Mouse (Mus musculus): ENCODE measurements around the gene Cd300c2. TPM values are rescaled to one million over a fixed set of nuclear protein-coding genes. Genes with fewer than 3 reads are reported as not detected.
"Not testable (repeated sequence)": the region's sequence is repeated elsewhere in the genome, so short reads cannot be mapped to it uniquely, and the experiment has no call there.

The Cd300c2 gene
- 0.61 and 1.4 TPM in 2 replicates for polyA plus RNA-seq (2015; fragmentation: Nextera tagmentation; extraction: Ambion mirVana)

DNA sequence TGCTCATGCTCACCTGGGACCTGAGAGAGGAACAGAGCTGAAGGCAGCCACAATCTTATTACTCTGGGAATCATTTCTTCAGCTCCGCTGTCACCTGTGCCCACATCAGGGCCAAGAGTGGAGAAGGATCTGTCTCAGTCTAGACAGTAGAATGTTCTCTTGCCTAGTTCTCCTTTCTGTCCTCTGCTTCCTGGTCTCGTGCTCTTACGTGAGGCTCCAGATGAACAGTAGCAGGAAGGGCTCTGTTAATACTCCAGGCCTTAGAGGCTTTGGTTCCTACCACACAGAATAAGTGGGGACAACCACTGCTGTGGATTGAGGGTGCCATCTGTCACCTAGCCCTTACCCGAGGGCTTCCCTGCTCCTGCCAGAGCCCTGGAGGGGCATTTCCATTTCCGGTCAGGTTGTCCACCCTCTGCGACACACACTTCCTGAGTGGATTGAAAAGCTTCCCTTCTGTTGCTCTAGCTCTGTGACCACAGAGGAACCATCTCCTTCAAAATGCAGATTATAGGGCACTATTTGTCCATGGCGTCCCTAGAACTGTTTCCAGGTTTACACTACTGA lies at the start of gene Cd300c2:
Gene Cd300c2 (minus strand): TSS at position 407 of the 567 bp plus-strand sequence.
- H3K4me1 ChIP-seq (replicated peaks; ENCODE audit: control insufficient read depth, insufficient read depth, low read length): no peaks in the 10 kb centered on the region
- H3K27ac ChIP-seq (ENCODE audit: low read length): no peak within 1 kb of the TSS
- no peaks in the 10 kb centered on the region for H3K9me3 ChIP-seq (ENCODE audit: control insufficient read depth, low read length)
- no peaks in the 10 kb centered on the region for H3K27me3 ChIP-seq (replicated peaks; ENCODE audit: control insufficient read depth, insufficient read depth, low read length)
- no peak within 1 kb of the TSS for H3K9ac ChIP-seq (replicated peaks; ENCODE audit: low read depth, low read length)
- H3K36me3 ChIP-seq (ENCODE audit: control insufficient read depth, insufficient read depth): no peaks in the 10 kb centered on the region
- 80% methylated on average over 7 of the region's 7 CpGs for WGBS
- H3K4me2 ChIP-seq (ENCODE audit: low read length): no peak within 1 kb of the TSS
- no peak within 1 kb of the TSS for H3K4me3 ChIP-seq (replicated peaks; ENCODE audit: low read length)
- no peak for ATAC-seq

DNA sequence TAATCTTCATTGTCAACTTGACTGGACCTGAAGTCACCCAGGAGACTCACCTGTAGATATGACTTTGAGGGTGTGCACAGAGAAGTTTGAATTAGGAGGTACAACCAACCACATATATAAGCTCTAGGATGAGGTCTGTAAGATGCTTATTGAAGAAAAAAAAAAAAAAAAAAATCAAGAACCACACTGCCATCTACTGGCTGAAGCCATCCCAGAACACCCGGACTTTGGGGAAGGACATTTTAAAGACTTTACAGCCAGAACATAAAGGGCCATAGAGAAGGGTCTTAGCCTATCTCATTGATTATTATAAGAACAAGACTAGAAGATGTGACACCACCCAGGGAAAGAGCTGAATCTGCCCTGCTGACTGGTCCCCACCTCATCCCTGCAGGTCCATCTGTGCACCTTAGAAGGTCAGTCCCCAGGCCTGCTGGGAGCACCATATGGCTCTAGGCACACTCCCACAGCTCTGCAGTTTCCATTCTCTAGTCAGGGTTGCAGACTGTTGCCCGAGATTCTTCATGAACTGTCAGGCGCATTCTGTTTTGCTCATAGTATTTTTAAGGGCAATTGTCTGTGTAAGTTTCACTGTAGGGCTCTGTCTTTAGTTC lies 47.7 kb upstream of the Cd300c2 start:
- Histone ChIP-seq H3K9ac (replicated peaks; ENCODE audit: low read depth, low read length) (no peak overlapping the region), H3K36me3 (ENCODE audit: control insufficient read depth, insufficient read depth) (no peaks in the 10 kb centered on the region), H3K27me3 (replicated peaks; ENCODE audit: control insufficient read depth, insufficient read depth, low read length) (no peaks in the 10 kb centered on the region), H3K4me3 (replicated peaks; ENCODE audit: low read length) (no peak overlapping the region), H3K9me3 (ENCODE audit: control insufficient read depth, low read length) (no peaks in the 10 kb centered on the region), H3K4me2 (ENCODE audit: low read length) (no peak overlapping the region), H3K4me1 (replicated peaks; ENCODE audit: control insufficient read depth, insufficient read depth, low read length) (no peaks in the 10 kb centered on the region), H3K27ac (ENCODE audit: low read length) (no peak overlapping the region)
- ATAC-seq: no peak
- 46% methylated on average over 3 of the region's 3 CpGs for WGBS

DNA sequence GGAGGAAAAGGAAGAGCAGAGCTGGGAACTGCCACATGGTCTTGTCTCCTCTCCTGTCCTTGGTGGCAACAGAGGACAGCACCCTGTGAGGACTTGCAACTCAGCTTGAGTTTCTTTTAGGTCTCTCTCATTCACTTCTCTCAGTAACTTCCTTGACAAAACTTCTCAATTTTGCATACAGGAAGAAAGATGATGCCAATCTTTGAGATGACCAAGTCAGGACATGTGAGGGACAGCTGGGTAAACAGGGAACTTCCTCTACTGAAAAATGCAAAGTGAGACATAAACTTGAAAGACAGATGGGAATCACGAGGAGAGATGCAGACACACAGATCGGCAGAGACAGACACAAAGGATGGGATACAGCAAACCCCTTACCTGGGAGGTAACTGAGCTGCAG lies 46.6 kb upstream of the Cd300c2 start, which contains the start of gene Cd300ld3:
Gene Cd300ld3 (minus strand): TSS at position 151 of the 400 bp plus-strand sequence.
- 86% methylated on average over 2 of the region's 2 CpGs for WGBS
- H3K36me3 ChIP-seq (ENCODE audit: control insufficient read depth, insufficient read depth): no peaks in the 10 kb centered on the region
- no peak within 1 kb of the TSS for H3K27ac ChIP-seq (ENCODE audit: low read length)
- H3K4me2 ChIP-seq (ENCODE audit: low read length): no peak within 1 kb of the TSS
- no peak for ATAC-seq
- no peaks in the 10 kb centered on the region for H3K9me3 ChIP-seq (ENCODE audit: control insufficient read depth, low read length)
- no peak within 1 kb of the TSS for H3K4me3 ChIP-seq (replicated peaks; ENCODE audit: low read length)
- no peaks in the 10 kb centered on the region for H3K27me3 ChIP-seq (replicated peaks; ENCODE audit: control insufficient read depth, insufficient read depth, low read length)
- no peaks in the 10 kb centered on the region for H3K4me1 ChIP-seq (replicated peaks; ENCODE audit: control insufficient read depth, insufficient read depth, low read length)
- H3K9ac ChIP-seq (replicated peaks; ENCODE audit: low read depth, low read length): no peak within 1 kb of the TSS

DNA sequence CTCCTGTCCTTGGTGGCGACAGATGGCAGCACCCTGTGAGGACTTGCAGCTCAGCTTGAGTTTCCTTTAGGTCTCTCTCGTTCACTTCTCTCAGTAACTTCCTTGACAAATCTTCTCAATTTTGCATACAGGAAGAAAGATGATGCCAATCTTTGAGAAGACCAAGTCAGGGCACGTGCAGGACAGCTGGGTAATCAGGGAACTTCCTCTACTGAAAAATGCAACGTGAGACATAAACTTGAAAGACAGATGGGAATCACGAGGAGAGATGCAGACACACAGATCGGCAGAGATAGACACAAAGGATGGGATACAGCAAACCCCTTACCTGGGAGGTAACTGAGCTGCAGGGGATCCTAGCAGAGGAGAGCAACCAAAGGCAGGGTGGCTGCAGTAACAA lies 36.0 kb upstream of the Cd300c2 start, which contains the start of gene Cd300ld5:
Gene Cd300ld5 (minus strand): TSS at position 101 of the 400 bp plus-strand sequence.
- not testable (repeated sequence) for H3K4me1 ChIP-seq (replicated peaks; ENCODE audit: control insufficient read depth, insufficient read depth, low read length); H3K4me3 ChIP-seq (replicated peaks; ENCODE audit: low read length); H3K9ac ChIP-seq (replicated peaks; ENCODE audit: low read depth, low read length); H3K4me2 ChIP-seq (ENCODE audit: low read length); H3K36me3 ChIP-seq (ENCODE audit: control insufficient read depth, insufficient read depth); H3K9me3 ChIP-seq (ENCODE audit: control insufficient read depth, low read length); H3K27me3 ChIP-seq (replicated peaks; ENCODE audit: control insufficient read depth, insufficient read depth, low read length); ATAC-seq; H3K27ac ChIP-seq (ENCODE audit: low read length)
- WGBS: no CpG with 5 or more reads among the region's 6 CpGs

DNA sequence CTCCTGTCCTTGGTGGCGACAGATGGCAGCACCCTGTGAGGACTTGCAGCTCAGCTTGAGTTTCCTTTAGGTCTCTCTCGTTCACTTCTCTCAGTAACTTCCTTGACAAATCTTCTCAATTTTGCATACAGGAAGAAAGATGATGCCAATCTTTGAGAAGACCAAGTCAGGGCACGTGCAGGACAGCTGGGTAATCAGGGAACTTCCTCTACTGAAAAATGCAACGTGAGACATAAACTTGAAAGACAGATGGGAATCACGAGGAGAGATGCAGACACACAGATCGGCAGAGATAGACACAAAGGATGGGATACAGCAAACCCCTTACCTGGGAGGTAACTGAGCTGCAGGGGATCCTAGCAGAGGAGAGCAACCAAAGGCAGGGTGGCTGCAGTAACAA lies 25.2 kb upstream of the Cd300c2 start, which contains the start of gene Cd300ld4:
Gene Cd300ld4 (minus strand): TSS at position 101 of the 400 bp plus-strand sequence.
- not testable (repeated sequence) for H3K9ac ChIP-seq (replicated peaks; ENCODE audit: low read depth, low read length); H3K4me1 ChIP-seq (replicated peaks; ENCODE audit: control insufficient read depth, insufficient read depth, low read length); H3K4me2 ChIP-seq (ENCODE audit: low read length); H3K27ac ChIP-seq (ENCODE audit: low read length); H3K27me3 ChIP-seq (replicated peaks; ENCODE audit: control insufficient read depth, insufficient read depth, low read length); H3K4me3 ChIP-seq (replicated peaks; ENCODE audit: low read length); ATAC-seq; H3K9me3 ChIP-seq (ENCODE audit: control insufficient read depth, low read length); H3K36me3 ChIP-seq (ENCODE audit: control insufficient read depth, insufficient read depth)
- WGBS: no CpG with 5 or more reads among the region's 6 CpGs

DNA sequence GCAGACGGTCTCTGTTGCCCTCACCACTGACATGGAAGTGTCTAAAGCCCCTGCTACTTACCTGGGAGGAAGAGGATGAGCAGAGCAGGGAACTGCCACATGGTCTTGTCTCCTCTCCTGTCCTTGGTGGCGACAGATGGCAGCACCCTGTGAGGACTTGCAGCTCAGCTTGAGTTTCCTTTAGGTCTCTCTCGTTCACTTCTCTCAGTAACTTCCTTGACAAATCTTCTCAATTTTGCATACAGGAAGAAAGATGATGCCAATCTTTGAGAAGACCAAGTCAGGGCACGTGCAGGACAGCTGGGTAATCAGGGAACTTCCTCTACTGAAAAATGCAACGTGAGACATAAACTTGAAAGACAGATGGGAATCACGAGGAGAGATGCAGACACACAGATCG lies 14.4 kb upstream of the Cd300c2 start, which contains the start of gene Cd300ld2:
Gene Cd300ld2 (minus strand): TSS at position 101 of the 400 bp plus-strand sequence.
- H3K27ac ChIP-seq (ENCODE audit: low read length); H3K4me2 ChIP-seq (ENCODE audit: low read length); H3K9me3 ChIP-seq (ENCODE audit: control insufficient read depth, low read length); H3K9ac ChIP-seq (replicated peaks; ENCODE audit: low read depth, low read length); H3K36me3 ChIP-seq (ENCODE audit: control insufficient read depth, insufficient read depth); H3K27me3 ChIP-seq (replicated peaks; ENCODE audit: control insufficient read depth, insufficient read depth, low read length); H3K4me3 ChIP-seq (replicated peaks; ENCODE audit: low read length); H3K4me1 ChIP-seq (replicated peaks; ENCODE audit: control insufficient read depth, insufficient read depth, low read length); ATAC-seq: not testable (repeated sequence)
- no CpG with 5 or more reads among the region's 7 CpGs for whole genome bisulfite sequencing

DNA sequence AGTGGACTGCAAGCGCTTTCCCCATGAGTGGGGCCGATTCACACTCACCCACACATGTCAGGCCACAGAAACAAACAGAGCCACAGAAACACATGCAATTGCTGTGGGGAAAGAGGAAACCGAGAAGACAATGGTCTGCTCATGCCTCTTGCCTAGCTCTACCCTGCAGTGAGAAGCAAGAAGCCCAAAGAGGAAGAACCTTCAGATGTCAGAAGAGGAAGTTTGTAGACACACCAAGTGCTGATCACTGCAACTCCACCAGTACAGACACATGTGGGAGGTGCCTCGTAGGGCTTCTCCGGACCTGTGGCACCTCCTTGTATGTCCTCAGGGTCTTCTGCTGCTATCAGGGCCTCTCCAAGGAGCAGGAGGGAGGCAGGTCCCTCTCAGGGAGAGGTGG lies 2.4 kb upstream of the Cd300c2 start:
- H3K4me2 ChIP-seq (ENCODE audit: low read length): no peak overlapping the region
- 87% methylated on average over 5 of the region's 5 CpGs for WGBS
- H3K4me1 ChIP-seq (replicated peaks; ENCODE audit: control insufficient read depth, insufficient read depth, low read length): no peaks in the 10 kb centered on the region
- H3K4me3 ChIP-seq (replicated peaks; ENCODE audit: low read length): no peak overlapping the region
- H3K9ac ChIP-seq (replicated peaks; ENCODE audit: low read depth, low read length): no peak overlapping the region
- ATAC-seq: no peak
- no peaks in the 10 kb centered on the region for H3K27me3 ChIP-seq (replicated peaks; ENCODE audit: control insufficient read depth, insufficient read depth, low read length)
- no peaks in the 10 kb centered on the region for H3K36me3 ChIP-seq (ENCODE audit: control insufficient read depth, insufficient read depth)
- no peaks in the 10 kb centered on the region for H3K9me3 ChIP-seq (ENCODE audit: control insufficient read depth, low read length)
- no peak overlapping the region for H3K27ac ChIP-seq (ENCODE audit: low read length)

DNA sequence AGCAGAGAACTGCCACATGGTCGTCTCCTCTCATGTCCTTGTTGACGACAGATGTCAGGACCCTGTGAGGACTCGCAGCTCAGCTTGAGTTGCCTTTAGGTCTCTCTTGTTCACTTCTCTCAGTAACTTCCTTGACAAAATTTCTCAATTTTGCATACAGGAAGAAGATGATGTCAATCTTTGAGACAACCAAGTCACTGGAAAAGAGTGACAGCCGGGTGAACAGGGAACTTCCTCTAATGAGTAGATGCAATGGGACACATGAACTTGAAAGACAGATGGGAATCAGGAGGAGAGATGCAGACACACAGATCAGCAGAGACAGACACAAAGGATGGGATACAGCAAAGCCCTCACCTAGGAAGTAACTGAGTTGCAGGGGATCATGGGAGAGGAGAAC lies 11.9 kb downstream of the Cd300c2 start, which contains the start of gene Cd300ld:
Gene Cd300ld (minus strand): TSS at position 130 of the 400 bp plus-strand sequence.
- H3K4me1 ChIP-seq (replicated peaks; ENCODE audit: control insufficient read depth, insufficient read depth, low read length): no peaks in the 10 kb centered on the region
- 89% methylated on average over 4 of the region's 4 CpGs for WGBS
- H3K9ac ChIP-seq (replicated peaks; ENCODE audit: low read depth, low read length): no peak within 1 kb of the TSS
- H3K9me3 ChIP-seq (ENCODE audit: control insufficient read depth, low read length): no peaks in the 10 kb centered on the region
- no peaks in the 10 kb centered on the region for H3K36me3 ChIP-seq (ENCODE audit: control insufficient read depth, insufficient read depth)
- no peaks in the 10 kb centered on the region for H3K27me3 ChIP-seq (replicated peaks; ENCODE audit: control insufficient read depth, insufficient read depth, low read length)
- H3K4me3 ChIP-seq (replicated peaks; ENCODE audit: low read length): no peak within 1 kb of the TSS
- ATAC-seq: no peak
- H3K27ac ChIP-seq (ENCODE audit: low read length): no peak within 1 kb of the TSS
- no peak within 1 kb of the TSS for H3K4me2 ChIP-seq (ENCODE audit: low read length)

DNA sequence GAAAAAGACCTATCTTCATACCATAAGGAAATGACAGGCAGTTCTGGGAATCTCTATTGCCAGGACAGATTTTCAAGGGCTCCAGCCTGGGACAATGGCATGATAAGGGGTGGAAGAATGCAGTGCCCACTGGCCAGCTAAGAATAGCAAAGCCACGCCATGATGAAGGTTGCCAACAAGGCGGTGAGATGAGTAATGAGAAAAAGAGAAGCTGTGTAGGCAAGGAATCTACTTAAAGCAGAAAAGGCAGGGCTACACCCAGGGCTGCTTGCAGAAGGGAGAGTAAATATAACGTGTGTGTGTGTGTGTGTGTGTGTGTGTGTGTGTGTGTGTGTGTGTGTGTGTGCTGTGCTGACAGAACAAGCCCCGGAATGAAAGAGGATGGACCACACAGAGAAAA lies 19.8 kb downstream of the Cd300c2 start:
- no peak overlapping the region for H3K4me3 ChIP-seq (replicated peaks; ENCODE audit: low read length)
- H3K9ac ChIP-seq (replicated peaks; ENCODE audit: low read depth, low read length): no peak overlapping the region
- no peaks in the 10 kb centered on the region for H3K4me1 ChIP-seq (replicated peaks; ENCODE audit: control insufficient read depth, insufficient read depth, low read length)
- 77% methylated on average over 4 of the region's 4 CpGs for WGBS
- no peak overlapping the region for H3K27ac ChIP-seq (ENCODE audit: low read length)
- no peaks in the 10 kb centered on the region for H3K27me3 ChIP-seq (replicated peaks; ENCODE audit: control insufficient read depth, insufficient read depth, low read length)
- H3K4me2 ChIP-seq (ENCODE audit: low read length): no peak overlapping the region
- no peak for ATAC-seq
- no peaks in the 10 kb centered on the region for H3K36me3 ChIP-seq (ENCODE audit: control insufficient read depth, insufficient read depth)
- peaks cover 13% of the 10 kb centered on the region for H3K9me3 ChIP-seq (ENCODE audit: control insufficient read depth, low read length)
